Mouse (Mus musculus): ENCODE measurements at regions not wholly inside any gene's neighbourhood (a gene's known extent, or its start where the extent isn't known, plus 50 kb on each side); places are given as distances from the start of the nearest gene placed in this dataset.

GRCm38 (mm10) chr1:78894301-78894700 lies 77.7 kb downstream of the Kcne4 start:
- TF ChIP-seq CTCF (IDR thresholded peaks at IDR 0.05; ENCODE audit: borderline replicate concordance, extremely low read depth, insufficient read depth, insufficient read length) (no peak), POLR2A (IDR thresholded peaks at IDR 0.05; ENCODE audit: borderline replicate concordance, extremely low read depth, insufficient read depth, insufficient read length, poor library complexity, severe bottlenecking) (no peak)

Measured in brain, embryonic 14.5 days (tissue).